Mouse (Mus musculus): ENCODE measurements around the gene Znfx1. TPM values are rescaled to one million over a fixed set of nuclear protein-coding genes. Genes with fewer than 3 reads are reported as not detected.

The Znfx1 gene
- polyA plus RNA-seq, 1 experiment from 2014 or later, result 6.2 TPM

DNA sequence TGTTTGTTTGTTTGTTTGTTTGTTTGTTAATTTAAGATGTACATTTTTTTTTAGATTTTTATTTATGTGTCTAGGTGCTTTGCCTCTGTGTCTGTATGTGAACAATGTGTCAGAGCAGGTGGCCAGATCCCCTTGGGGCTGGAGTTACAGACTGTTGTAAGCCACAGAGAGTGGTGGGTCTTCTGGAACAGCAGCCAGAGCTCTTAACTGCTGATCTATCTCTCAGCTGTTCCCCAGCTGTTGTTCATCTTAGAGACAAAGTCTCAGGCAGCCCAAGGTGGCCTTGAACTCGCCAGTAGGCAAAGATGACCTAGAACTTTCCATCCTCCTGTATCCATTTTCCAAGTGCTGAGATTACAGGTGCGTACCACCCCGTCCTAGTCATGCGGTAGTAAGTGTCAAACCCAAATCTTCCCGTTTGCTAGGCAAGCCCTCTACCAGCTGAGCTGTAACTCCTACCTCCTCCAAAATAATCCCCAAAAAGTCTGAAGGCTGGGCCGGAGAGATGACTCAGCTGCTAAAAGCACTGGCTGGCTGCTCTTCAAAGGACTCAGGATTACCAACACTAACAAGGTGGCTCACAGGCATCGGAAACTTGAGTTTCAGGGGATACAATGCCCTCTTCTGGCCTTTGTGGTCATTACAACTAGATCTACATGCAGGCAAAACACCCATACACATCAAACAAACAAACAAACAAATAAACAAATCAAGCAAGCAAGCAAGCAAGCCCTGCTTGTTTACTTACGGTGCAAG lies 58.5 kb downstream of the Znfx1 start:
- Histone ChIP-seq H3K9ac (ENCODE audit: low read length) (no peak overlapping the region), H3K4me1 (ENCODE audit: control insufficient read depth, insufficient read depth, low read length) (no peaks in the 10 kb centered on the region), H3K27ac (ENCODE audit: low read depth, low read length) (no peak overlapping the region), H3K4me2 (ENCODE audit: low read depth) (no peak overlapping the region), H3K4me3 (ENCODE audit: low read depth, low read length) (no peak overlapping the region), H3K9me3 (ENCODE audit: control insufficient read depth, low read length) (no peaks in the 10 kb centered on the region), H3K27me3 (ENCODE audit: control insufficient read depth, insufficient read depth, low read length) (no peaks in the 10 kb centered on the region), H3K36me3 (ENCODE audit: control insufficient read depth, insufficient read depth, low read length) (no peaks in the 10 kb centered on the region)
- ATAC-seq (ENCODE audit: insufficient read depth, low FRiP score, low TSS enrichment) (no peak), DNase-seq (ENCODE audit: low spot score) (peak; percentile 35)
- WGBS, result 45% methylated on average over 8 of the region's 8 CpGs

- H3K36me3 ChIP-seq (ENCODE audit: control insufficient read depth, insufficient read depth, low read length), result no peaks in the 10 kb centered on the region
- 79% methylated on average over 9 of the region's 9 CpGs for WGBS
- no peak for DNase-seq (ENCODE audit: low spot score)
Measured at GRCm38 (mm10) chr2:167001486-167001885, 61.3 kb downstream of the Znfx1 start.

DNA sequence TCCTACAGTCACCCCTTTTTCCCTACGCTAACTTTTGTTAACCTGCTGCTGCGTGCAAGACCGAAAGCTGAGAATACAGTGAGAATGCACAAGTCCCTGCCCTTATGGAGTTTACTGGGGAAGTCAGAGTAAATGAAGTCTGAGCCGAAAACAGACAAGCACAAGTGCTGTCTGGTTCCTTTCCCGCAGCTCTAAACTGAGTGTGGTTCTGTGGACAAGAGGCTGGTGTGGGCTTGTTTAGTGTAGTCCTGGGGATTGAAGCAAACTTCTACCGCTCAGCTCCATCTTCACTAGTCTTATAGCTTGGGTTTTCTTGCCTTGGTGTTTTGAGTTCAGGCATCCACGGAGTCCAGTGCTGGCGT lies 66.3 kb downstream of the Znfx1 start:
- peak overlapping the region; percentile 94 for H3K9ac ChIP-seq (ENCODE audit: low read length)
- peak overlapping the region; percentile 99 for H3K4me3 ChIP-seq (ENCODE audit: low read depth, low read length)
- no peaks in the 10 kb centered on the region for H3K36me3 ChIP-seq (ENCODE audit: control insufficient read depth, insufficient read depth, low read length)
- no peaks in the 10 kb centered on the region for H3K9me3 ChIP-seq (ENCODE audit: control insufficient read depth, low read length)
- DNase-seq (ENCODE audit: low spot score) (no peak), ATAC-seq (ENCODE audit: insufficient read depth, low FRiP score, low TSS enrichment) (peak; percentile 46)
- H3K27me3 ChIP-seq (ENCODE audit: control insufficient read depth, insufficient read depth, low read length), result no peaks in the 10 kb centered on the region
- H3K27ac ChIP-seq (ENCODE audit: low read depth, low read length), result peak overlapping the region; percentile 96
- WGBS, result 50% methylated on average over 8 of the region's 8 CpGs
- peaks cover 10% of the 10 kb centered on the region for H3K4me1 ChIP-seq (ENCODE audit: control insufficient read depth, insufficient read depth, low read length)
- H3K4me2 ChIP-seq (ENCODE audit: low read depth), result peak overlapping the region; percentile 86

More at GRCm38 (mm10) chr2:167001486-167001885, 61.3 kb downstream of the Znfx1 start:
- no peaks in the 10 kb centered on the region for H3K4me1 ChIP-seq (ENCODE audit: control insufficient read depth, insufficient read depth, low read length)
- H3K9ac ChIP-seq (ENCODE audit: low read length), result no peak overlapping the region
- H3K4me2 ChIP-seq (ENCODE audit: low read depth), result no peak overlapping the region
- no peaks in the 10 kb centered on the region for H3K9me3 ChIP-seq (ENCODE audit: control insufficient read depth, low read length)
- H3K27ac ChIP-seq (ENCODE audit: low read depth, low read length), result no peak overlapping the region
- no peak for ATAC-seq (ENCODE audit: insufficient read depth, low FRiP score, low TSS enrichment)
- no peaks in the 10 kb centered on the region for H3K27me3 ChIP-seq (ENCODE audit: control insufficient read depth, insufficient read depth, low read length)
- no peak overlapping the region for H3K4me3 ChIP-seq (ENCODE audit: low read depth, low read length)

DNA sequence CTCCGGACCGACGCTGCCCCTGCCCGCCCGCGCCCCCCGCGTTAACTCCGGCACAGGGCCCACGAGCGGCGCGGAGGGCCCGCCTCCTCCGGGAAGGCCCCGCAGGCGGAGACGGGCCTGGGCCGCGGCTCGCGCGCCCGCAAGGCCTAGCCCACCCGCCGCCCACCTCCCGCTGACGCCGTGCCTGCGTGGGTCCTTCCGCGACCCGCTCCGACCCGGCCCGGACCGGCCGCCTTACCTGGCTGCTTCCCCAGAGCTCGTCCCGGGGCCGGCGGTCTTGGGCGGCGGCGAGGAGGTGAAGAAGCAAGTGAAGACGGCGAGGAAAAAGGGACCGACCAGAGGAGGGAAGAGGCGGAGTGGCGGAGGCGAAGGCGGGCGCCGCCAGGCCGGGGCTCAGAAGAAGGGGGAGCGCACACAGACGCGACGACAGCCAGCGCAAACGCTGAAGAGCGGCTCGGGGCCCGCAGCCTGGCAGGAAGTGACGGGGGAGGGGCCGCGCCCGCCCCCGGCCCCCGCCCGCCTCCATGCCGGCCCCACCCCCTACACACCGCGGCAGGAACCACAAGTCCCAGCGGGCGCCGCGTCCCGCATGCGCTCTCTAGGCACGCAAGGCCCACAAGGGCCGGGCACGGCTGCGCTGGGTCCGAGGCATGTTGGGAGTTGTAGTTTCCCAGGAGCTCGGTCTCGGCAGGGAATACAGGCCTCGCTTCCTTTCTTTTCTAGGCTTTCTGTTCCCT lies 66.9 kb downstream of the Znfx1 start, which contains the start of gene Stau1:
Stau1 (minus strand) TSS at position 504 of the 737 bp plus-strand sequence.
- under 1% methylated on average over 68 of the region's 88 CpGs for WGBS
- peaks cover 10% of the 10 kb centered on the region for H3K4me1 ChIP-seq (ENCODE audit: control insufficient read depth, insufficient read depth, low read length)
- peak; percentile 98 for ATAC-seq (ENCODE audit: insufficient read depth, low FRiP score, low TSS enrichment)

GRCm38 (mm10) chr2:166995021-166995795 lies 67.6 kb downstream of the Znfx1 start:
- 5% methylated on average over 28 of the region's 28 CpGs for WGBS
- DNase-seq (ENCODE audit: low spot score) (peak; percentile 22), ATAC-seq (ENCODE audit: insufficient read depth, low FRiP score, low TSS enrichment) (peak; percentile 35)
- Histone ChIP-seq H3K27ac (ENCODE audit: low read depth, low read length) (peak overlapping the region; percentile 96), H3K4me1 (ENCODE audit: control insufficient read depth, insufficient read depth, low read length) (peaks cover 10% of the 10 kb centered on the region), H3K4me3 (ENCODE audit: low read depth, low read length) (peak overlapping the region; percentile 99), H3K9ac (ENCODE audit: low read length) (peak overlapping the region; percentile 94), H3K4me2 (ENCODE audit: low read depth) (peak overlapping the region; percentile 86), H3K27me3 (ENCODE audit: control insufficient read depth, insufficient read depth, low read length) (no peaks in the 10 kb centered on the region), H3K36me3 (ENCODE audit: control insufficient read depth, insufficient read depth, low read length) (no peaks in the 10 kb centered on the region), H3K9me3 (ENCODE audit: control insufficient read depth, low read length) (no peaks in the 10 kb centered on the region)

More for the DNA sequence above, 66.9 kb downstream of the Znfx1 start, which contains the start of gene Stau1:
- Histone ChIP-seq H3K9me3 (ENCODE audit: control insufficient read depth, low read length) (no peaks in the 10 kb centered on the region), H3K4me2 (ENCODE audit: low read depth) (peak within 1 kb of the TSS; percentile 86), H3K36me3 (ENCODE audit: control insufficient read depth, insufficient read depth, low read length) (no peaks in the 10 kb centered on the region), H3K9ac (ENCODE audit: low read length) (peak within 1 kb of the TSS; percentile 94), H3K4me3 (ENCODE audit: low read depth, low read length) (peak within 1 kb of the TSS; percentile 99), H3K27ac (ENCODE audit: low read depth, low read length) (peak within 1 kb of the TSS; percentile 96), H3K27me3 (ENCODE audit: control insufficient read depth, insufficient read depth, low read length) (no peaks in the 10 kb centered on the region)
- DNase-seq (ENCODE audit: low spot score), result peak; percentile 98

DNA sequence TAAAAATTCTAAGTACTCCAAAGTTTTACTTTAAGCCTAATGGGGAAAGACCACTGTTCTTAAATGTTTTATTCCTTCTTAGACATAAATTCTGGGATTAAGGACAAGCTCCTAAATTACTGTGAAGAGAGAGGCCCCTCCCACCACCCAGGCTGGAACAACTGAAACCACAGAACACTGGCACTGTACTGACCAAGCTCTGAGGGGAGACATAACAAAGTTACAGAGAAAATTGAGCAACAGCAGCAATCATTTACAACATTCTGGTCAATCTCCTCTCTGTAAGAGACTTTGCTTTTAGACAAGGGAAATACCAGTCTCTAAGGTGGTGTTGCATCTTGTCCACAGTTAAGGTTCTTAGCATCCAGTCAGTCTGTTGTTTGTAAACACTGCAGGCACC lies 70.9 kb downstream of the Znfx1 start:
- no peak overlapping the region for H3K9ac ChIP-seq (ENCODE audit: low read length)
- no peaks in the 10 kb centered on the region for H3K27me3 ChIP-seq (ENCODE audit: control insufficient read depth, insufficient read depth, low read length)
- DNase-seq (ENCODE audit: low spot score) (no peak), ATAC-seq (ENCODE audit: insufficient read depth, low FRiP score, low TSS enrichment) (no peak)
- no peak overlapping the region for H3K4me3 ChIP-seq (ENCODE audit: low read depth, low read length)
- H3K27ac ChIP-seq (ENCODE audit: low read depth, low read length), result no peak overlapping the region
- no peaks in the 10 kb centered on the region for H3K9me3 ChIP-seq (ENCODE audit: control insufficient read depth, low read length)
- H3K4me1 ChIP-seq (ENCODE audit: control insufficient read depth, insufficient read depth, low read length), result peaks cover 10% of the 10 kb centered on the region
- H3K36me3 ChIP-seq (ENCODE audit: control insufficient read depth, insufficient read depth, low read length), result no peaks in the 10 kb centered on the region
- H3K4me2 ChIP-seq (ENCODE audit: low read depth), result no peak overlapping the region

GRCm38 (mm10) chr2:166990861-166991260 lies 72.0 kb downstream of the Znfx1 start:
- H3K4me2 ChIP-seq (ENCODE audit: low read depth), result no peak overlapping the region
- no peak overlapping the region for H3K4me3 ChIP-seq (ENCODE audit: low read depth, low read length)
- WGBS, result 78% methylated on average over 7 of the region's 7 CpGs
- H3K9ac ChIP-seq (ENCODE audit: low read length), result no peak overlapping the region
- peaks cover 10% of the 10 kb centered on the region for H3K4me1 ChIP-seq (ENCODE audit: control insufficient read depth, insufficient read depth, low read length)
- ATAC-seq (ENCODE audit: insufficient read depth, low FRiP score, low TSS enrichment) (no peak), DNase-seq (ENCODE audit: low spot score) (no peak)
- no peaks in the 10 kb centered on the region for H3K36me3 ChIP-seq (ENCODE audit: control insufficient read depth, insufficient read depth, low read length)
- H3K27me3 ChIP-seq (ENCODE audit: control insufficient read depth, insufficient read depth, low read length), result no peaks in the 10 kb centered on the region
- H3K9me3 ChIP-seq (ENCODE audit: control insufficient read depth, low read length), result no peaks in the 10 kb centered on the region
- H3K27ac ChIP-seq (ENCODE audit: low read depth, low read length), result no peak overlapping the region

All from neural tube, embryonic 11.5 days (tissue).